Mouse (Mus musculus) heart, embryonic 12.5 days (tissue): ENCODE measurements around the gene Col16a1. TPM values are rescaled to one million over a fixed set of nuclear protein-coding genes. Genes with fewer than 3 reads are reported as not detected.

Experiments
- ATAC-seq: fragments of 200-750 bp; cut with Nextera tagmentation; 2 replicates; pipeline ENCODE4 v1.8.0; 2017; ENCODE audit warnings: moderate TSS enrichment, moderate library complexity; ENCODE audit not compliant: insufficient number of reproducible peaks, low FRiP score
- H3K27ac ChIP-seq: fragments of 300-500 bp; sonication (generic); 2 replicates; pipeline ENCODE4 v1.5.1; 2016; ENCODE audit warnings: mild to moderate bottlenecking, moderate library complexity; ENCODE audit not compliant: poor library complexity, severe bottlenecking
- H3K27me3 ChIP-seq: fragments of 300-500 bp; sonication (generic); replicated peaks from 2 replicates; pipeline ENCODE4 v1.6.1; 2016; ENCODE audit warnings: mild to moderate bottlenecking, moderate library complexity
- H3K36me3 ChIP-seq: fragments of 300-500 bp; sonication (generic); 2 replicates; pipeline ENCODE4 v1.6.1; 2016; ENCODE audit warnings: mild to moderate bottlenecking, moderate library complexity
- H3K4me1 ChIP-seq: fragments of 300-500 bp; sonication (generic); replicated peaks from 2 replicates; pipeline ENCODE4 v1.6.1; 2016; ENCODE audit warnings: mild to moderate bottlenecking
- H3K4me2 ChIP-seq: fragments of 300-500 bp; sonication (generic); 2 replicates; pipeline ENCODE4 v1.6.1; 2016; ENCODE audit warnings: mild to moderate bottlenecking, moderate library complexity
- H3K4me3 ChIP-seq: fragments of 300-500 bp; sonication (generic); 2 replicates; pipeline ENCODE4 v1.5.1; 2016; ENCODE audit warnings: mild to moderate bottlenecking
- H3K9ac ChIP-seq: fragments of 300-500 bp; sonication (generic); 2 replicates; pipeline ENCODE4 v1.6.1; 2016; ENCODE audit warnings: mild to moderate bottlenecking, moderate library complexity
- H3K9me3 ChIP-seq: fragments of 300-500 bp; sonication (generic); replicated peaks from 2 replicates; pipeline ENCODE4 v1.6.1; 2016; ENCODE audit warnings: mild to moderate bottlenecking, moderate library complexity
- WGBS: fragments of 180-500 bp; shearing (Covaris S2); methylation state at CpG from one replicate; pipeline ENCODE4 v1.1.7; 2016; 5-methylcytosine and 5-hydroxymethylcytosine counted together
- polyA plus RNA-seq: library from polyadenylated mRNA; unstranded; fragments of >200 nt; fragmentation: Nextera tagmentation; extraction: Ambion mirVana; gene quantifications from 2 replicates; pipeline ENCODE4 v1.2.1, GENCODE M21; 2016

The Col16a1 gene
- polyA plus RNA-seq, 1 experiment from 2014 or later = 35.8 TPM

DNA sequence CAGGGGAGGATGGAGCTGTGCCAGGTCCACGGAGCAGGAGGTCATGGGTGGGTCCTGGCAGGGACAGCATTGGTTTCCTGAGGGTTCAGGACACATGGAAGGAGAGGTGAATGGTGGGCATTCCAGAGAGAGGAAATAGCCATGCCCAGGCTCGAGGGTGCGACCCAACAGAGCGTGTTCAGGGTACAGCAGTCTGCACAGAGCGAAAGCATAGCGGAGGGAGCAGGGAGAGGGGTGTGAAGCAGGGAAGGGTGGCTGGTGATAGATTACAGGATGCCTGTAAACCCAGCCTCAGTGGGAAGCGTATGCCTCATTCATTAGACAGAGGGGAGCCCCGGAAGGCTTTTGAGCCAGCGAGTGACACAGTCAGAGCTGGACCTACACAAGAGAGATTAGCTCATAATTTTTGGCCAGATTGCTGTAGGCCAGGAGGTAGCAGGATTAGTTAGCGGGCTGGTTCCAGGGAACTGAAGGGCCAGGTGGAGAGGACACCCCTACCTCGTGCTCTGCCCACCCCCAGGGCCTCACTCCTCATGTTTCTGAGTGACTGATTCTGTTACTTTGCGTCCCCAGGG lies 37.7 kb downstream of the Col16a1 start:
- ATAC-seq = no peak
- H3K36me3 ChIP-seq = no peaks in the 10 kb centered on the region
- H3K9ac ChIP-seq = no peak overlapping the region
- peaks cover 81% of the 10 kb centered on the region for H3K27me3 ChIP-seq
- no peaks in the 10 kb centered on the region for H3K9me3 ChIP-seq
- whole genome bisulfite sequencing = 65% methylated on average over 12 of the region's 12 CpGs
- H3K4me1 ChIP-seq = peaks cover 21% of the 10 kb centered on the region
- no peak overlapping the region for H3K27ac ChIP-seq
- H3K4me2 ChIP-seq = no peak overlapping the region
- no peak overlapping the region for H3K4me3 ChIP-seq

DNA sequence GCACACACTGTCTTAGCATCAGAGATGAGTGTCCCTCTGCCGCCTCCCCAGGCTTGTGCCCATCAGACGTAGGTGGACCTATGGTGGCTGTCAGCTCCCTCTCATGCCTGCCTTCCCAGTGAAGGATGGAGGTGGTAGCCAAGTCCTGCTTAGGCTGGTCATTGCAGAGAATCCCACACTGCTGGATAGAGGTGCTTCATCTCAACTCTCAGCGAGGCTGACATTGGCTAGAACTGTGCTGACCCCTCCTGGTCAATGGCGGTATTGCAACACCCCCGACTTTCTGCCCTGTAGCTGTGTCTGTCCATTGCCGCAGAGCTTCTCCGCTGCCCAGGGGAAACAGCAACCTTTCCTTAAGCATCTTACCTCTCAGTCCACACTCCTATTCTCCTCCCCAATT lies 39.7 kb downstream of the Col16a1 start:
- H3K27ac ChIP-seq = no peak overlapping the region
- ATAC-seq = 0 out of 2 replicates have a peak, but pooled peaks have one; percentile 3
- H3K4me2 ChIP-seq = no peak overlapping the region
- H3K27me3 ChIP-seq = peaks cover 87% of the 10 kb centered on the region
- no peak overlapping the region for H3K4me3 ChIP-seq
- H3K4me1 ChIP-seq = 0 out of 2 replicates have a peak, but pooled peaks cover 3% of the 10 kb centered on the region
- 10% methylated on average over 7 of the region's 7 CpGs for WGBS
- no peaks in the 10 kb centered on the region for H3K9me3 ChIP-seq
- no peak overlapping the region for H3K9ac ChIP-seq
- H3K36me3 ChIP-seq = no peaks in the 10 kb centered on the region

GRCm38 (mm10) chr4:130095137-130095536 lies 47.5 kb downstream of the Col16a1 start:
- Histone ChIP-seq H3K9me3 (no peaks in the 10 kb centered on the region), H3K27ac (no peak overlapping the region), H3K9ac (no peak overlapping the region), H3K36me3 (no peaks in the 10 kb centered on the region), H3K4me3 (no peak overlapping the region), H3K4me2 (no peak overlapping the region), H3K27me3 (peaks cover 88% of the 10 kb centered on the region), H3K4me1 (no peaks in the 10 kb centered on the region)
- no peak for ATAC-seq
- 48% methylated on average over 3 of the region's 3 CpGs for WGBS

- Histone ChIP-seq H3K27me3 (peaks cover 32% of the 10 kb centered on the region), H3K4me3 (no peak overlapping the region), H3K9ac (no peak overlapping the region), H3K9me3 (peaks cover 6% of the 10 kb centered on the region), H3K27ac (no peak overlapping the region), H3K4me2 (no peak overlapping the region), H3K36me3 (no peaks in the 10 kb centered on the region), H3K4me1 (peaks cover 5% of the 10 kb centered on the region; the same call in 1 of the 2 replicates)
- ATAC-seq = no peak
- 39% methylated on average over 8 of the region's 8 CpGs for WGBS
Measured at GRCm38 (mm10) chr4:130101183-130101582, 53.5 kb downstream of the Col16a1 start.

DNA sequence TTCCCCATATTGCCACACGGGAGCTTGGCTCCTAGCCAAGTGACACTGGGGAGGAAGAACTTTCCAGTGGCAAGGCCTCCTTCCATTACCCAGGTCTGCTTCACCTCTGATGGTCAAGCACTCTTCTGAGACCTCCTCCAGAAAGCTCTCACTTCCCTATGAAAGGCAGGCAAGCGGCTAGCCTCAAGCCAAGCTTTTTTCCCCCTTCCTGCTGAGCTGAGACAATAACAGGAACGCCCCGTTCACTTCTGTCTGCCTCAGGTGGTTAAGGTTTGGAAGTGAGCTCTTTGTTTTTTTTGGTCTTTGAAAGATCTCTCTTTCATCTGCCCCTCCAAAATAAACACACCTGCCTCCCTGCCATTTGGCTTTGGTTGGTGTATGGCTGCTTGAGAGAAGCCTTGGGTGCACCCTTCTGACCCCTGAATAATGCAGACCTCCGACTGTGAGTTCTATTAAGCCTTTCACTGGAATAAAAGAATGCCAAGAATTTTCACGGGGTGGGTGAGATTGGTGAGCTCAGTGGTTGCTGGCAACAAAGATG lies 54.5 kb downstream of the Col16a1 start, which contains the start of gene Pef1:
Pef1 (plus strand) TSS at position 448 of the 541 bp plus-strand sequence.
- no peak within 1 kb of the TSS for H3K9ac ChIP-seq
- peaks cover 6% of the 10 kb centered on the region for H3K9me3 ChIP-seq
- H3K4me3 ChIP-seq = no peak within 1 kb of the TSS
- H3K4me1 ChIP-seq = peaks cover 5% of the 10 kb centered on the region; the same call in 1 of the 2 replicates
- H3K27me3 ChIP-seq = peaks cover 25% of the 10 kb centered on the region
- no peak within 1 kb of the TSS; the same call in 1 of the 2 replicates for H3K27ac ChIP-seq
- no peak for ATAC-seq
- no peak within 1 kb of the TSS for H3K4me2 ChIP-seq
- 9% methylated on average over 6 of the region's 6 CpGs for WGBS
- H3K36me3 ChIP-seq = no peaks in the 10 kb centered on the region

GRCm38 (mm10) chr4:130103632-130104031 lies 56.0 kb downstream of the Col16a1 start:
- WGBS = 72% methylated on average over 12 of the region's 12 CpGs
- Histone ChIP-seq H3K9me3 (peaks cover 6% of the 10 kb centered on the region), H3K27ac (no peak overlapping the region), H3K36me3 (no peaks in the 10 kb centered on the region), H3K9ac (no peak overlapping the region), H3K4me3 (no peak overlapping the region), H3K4me1 (peaks cover 12% of the 10 kb centered on the region), H3K4me2 (no peak overlapping the region), H3K27me3 (peaks cover 16% of the 10 kb centered on the region)
- ATAC-seq = no peak

DNA sequence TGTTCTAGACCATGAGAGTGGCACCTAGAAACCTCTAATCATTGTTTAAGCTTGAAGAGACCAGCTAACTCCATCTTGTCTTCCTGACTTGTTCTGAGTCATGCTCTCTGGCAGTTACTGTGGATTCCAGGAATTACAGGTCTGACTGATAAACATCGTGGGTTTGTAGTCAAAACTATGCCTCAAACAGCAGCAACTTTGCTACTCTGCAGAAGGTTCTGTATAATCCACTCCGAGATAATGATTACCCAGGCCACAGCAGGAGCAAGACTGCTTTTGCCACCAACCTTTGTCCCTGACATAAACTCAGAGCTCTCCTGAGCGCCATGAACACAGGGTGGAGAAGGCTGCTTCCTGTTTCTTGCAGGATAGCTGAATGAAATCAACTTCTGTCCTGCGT lies 56.9 kb downstream of the Col16a1 start:
- WGBS = 50% methylated on average over 4 of the region's 4 CpGs
- no peak overlapping the region for H3K27ac ChIP-seq
- H3K9ac ChIP-seq = no peak overlapping the region
- H3K4me3 ChIP-seq = no peak overlapping the region
- no peak for ATAC-seq
- no peaks in the 10 kb centered on the region for H3K36me3 ChIP-seq
- H3K4me1 ChIP-seq = peaks cover 15% of the 10 kb centered on the region
- H3K4me2 ChIP-seq = no peak overlapping the region
- H3K27me3 ChIP-seq = peaks cover 8% of the 10 kb centered on the region; the same call in 1 of the 2 replicates
- peaks cover 6% of the 10 kb centered on the region for H3K9me3 ChIP-seq

DNA sequence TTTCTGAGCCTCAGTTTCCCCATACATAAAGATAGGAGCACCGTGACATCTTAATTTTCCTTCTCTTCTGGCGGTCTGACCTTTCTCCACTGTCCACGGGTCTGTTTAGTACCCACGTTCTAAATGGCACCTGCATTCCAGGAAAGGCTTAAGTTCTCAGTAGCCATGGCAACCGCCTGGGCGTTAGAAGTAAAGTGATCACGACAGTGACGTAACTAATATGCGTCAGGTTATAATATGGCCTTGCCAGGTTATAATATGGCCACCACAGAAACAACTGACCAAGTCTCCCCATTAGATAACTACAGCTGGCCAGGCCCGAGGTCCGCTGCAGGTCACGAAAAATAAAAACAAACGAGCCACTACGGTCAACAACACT lies 59.4 kb downstream of the Col16a1 start:
- peaks cover 10% of the 10 kb centered on the region for H3K4me1 ChIP-seq
- no peaks in the 10 kb centered on the region for H3K36me3 ChIP-seq
- WGBS = 12% methylated on average over 14 of the region's 14 CpGs
- H3K4me3 ChIP-seq = peak overlapping the region; percentile 78
- no peak overlapping the region for H3K9ac ChIP-seq
- H3K27me3 ChIP-seq = no peaks in the 10 kb centered on the region
- peak overlapping the region; percentile 65; the same call in 1 of the 2 replicates for H3K27ac ChIP-seq
- H3K4me2 ChIP-seq = peak overlapping the region; percentile 85
- peak; percentile 54 for ATAC-seq
- peaks cover 6% of the 10 kb centered on the region for H3K9me3 ChIP-seq

- Histone ChIP-seq H3K4me2 (peak overlapping the region; percentile 85), H3K27ac (peak overlapping the region; percentile 65), H3K27me3 (no peaks in the 10 kb centered on the region), H3K4me3 (peak overlapping the region; percentile 78), H3K9ac (peak overlapping the region; percentile 70), H3K9me3 (peaks cover 6% of the 10 kb centered on the region), H3K36me3 (no peaks in the 10 kb centered on the region), H3K4me1 (peaks cover 10% of the 10 kb centered on the region)
- peak; percentile 96 for ATAC-seq
- under 1% methylated on average over 39 of the region's 39 CpGs for WGBS
Measured at GRCm38 (mm10) chr4:130107444-130108131, 59.9 kb downstream of the Col16a1 start.

- Histone ChIP-seq H3K27me3 (no peaks in the 10 kb centered on the region), H3K9me3 (peaks cover 1% of the 10 kb centered on the region), H3K4me3 (no peak overlapping the region), H3K9ac (no peak overlapping the region), H3K4me2 (peak overlapping the region; percentile 85; the same call in 1 of the 2 replicates), H3K36me3 (peaks cover 3% of the 10 kb centered on the region; the same call in 1 of the 2 replicates), H3K27ac (no peak overlapping the region), H3K4me1 (peaks cover 10% of the 10 kb centered on the region)
- ATAC-seq = no peak
- WGBS = 82% methylated on average over 3 of the region's 3 CpGs
Measured at GRCm38 (mm10) chr4:130108929-130109328, 61.3 kb downstream of the Col16a1 start.

DNA sequence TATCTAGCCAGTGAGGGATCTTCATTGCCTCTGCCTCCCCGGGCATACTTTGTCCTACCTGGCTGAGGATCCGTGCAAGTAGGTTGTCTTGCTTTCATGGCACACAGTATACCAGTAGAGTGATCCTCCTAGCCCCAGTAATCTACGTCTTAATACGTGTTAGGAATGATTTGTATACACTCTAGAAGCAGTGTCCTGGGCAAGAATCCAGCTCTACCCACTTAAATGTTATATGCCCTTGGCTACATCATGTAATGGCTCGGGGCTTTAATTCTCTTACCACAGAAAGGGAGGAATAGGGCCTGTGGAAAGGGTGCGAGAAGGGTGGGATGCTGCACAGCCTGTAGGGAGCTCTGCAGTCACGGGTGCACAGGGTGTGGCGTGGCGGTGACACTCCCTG lies 62.0 kb downstream of the Col16a1 start:
- no peak for ATAC-seq

More for the DNA sequence above, 62.0 kb downstream of the Col16a1 start:
- H3K36me3 ChIP-seq = peaks cover 5% of the 10 kb centered on the region; the same call in 1 of the 2 replicates
- no peak overlapping the region for H3K4me2 ChIP-seq
- no peak overlapping the region for H3K4me3 ChIP-seq
- no peaks in the 10 kb centered on the region for H3K27me3 ChIP-seq
- WGBS = 92% methylated on average over 9 of the region's 9 CpGs
- no peak overlapping the region for H3K27ac ChIP-seq
- H3K9me3 ChIP-seq = no peaks in the 10 kb centered on the region
- H3K9ac ChIP-seq = no peak overlapping the region
- H3K4me1 ChIP-seq = peaks cover 10% of the 10 kb centered on the region
